In the genomic region with DNA sequence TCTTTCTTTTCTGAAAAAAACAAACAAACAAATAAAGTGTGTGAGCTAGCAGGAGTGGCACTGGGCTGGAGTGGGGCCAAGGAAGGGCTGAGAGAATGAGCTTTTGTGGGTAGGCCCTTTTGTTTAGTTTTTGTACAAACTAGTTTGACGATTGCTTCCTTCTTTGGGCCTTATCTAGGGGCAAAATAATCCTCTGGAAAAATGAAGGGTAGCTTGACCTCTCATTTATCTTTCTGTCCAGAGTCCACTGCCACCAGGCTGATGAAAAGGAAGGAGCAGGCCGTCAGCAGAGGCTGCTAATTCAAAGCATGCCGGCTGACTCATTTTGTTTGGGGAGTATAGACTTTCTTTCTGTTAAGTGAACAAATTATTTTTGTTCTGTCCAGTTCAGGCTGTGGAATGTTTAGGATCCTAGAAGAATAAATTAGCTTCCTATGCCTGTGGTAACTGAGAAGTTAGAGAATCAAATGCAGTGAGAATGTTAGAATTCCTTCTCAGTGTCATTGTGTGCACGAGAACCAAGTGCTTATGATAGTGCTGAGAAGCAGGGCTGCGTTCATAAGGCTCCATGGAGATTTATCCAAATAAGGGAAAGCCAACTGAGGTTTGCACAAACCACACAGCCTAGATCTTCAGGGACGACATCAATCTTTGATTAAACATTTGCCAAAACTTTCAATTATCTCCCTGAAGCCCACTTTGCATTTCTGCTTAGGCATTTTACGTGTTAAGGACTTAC, we compare ENCODE assay signal across 9 mouse cellular contexts.
DNase-seq lines count a peak whose midpoint lies in the region; ATAC-seq and TF ChIP-seq lines count a peak whose summit lies in the region.
"Had no signal": no experiment of that assay in that cellular context is flagged by ENCODE, and none has a peak within 500 bp of the region (broad histone marks: within the 10 kb centered on the region; RNA-seq: fewer than 3 reads in every experiment).

No protein-coding gene starts in this region.

- no peak for TF ChIP-seq CTCF in kidney, postnatal 0 days (IDR thresholded peaks at IDR 0.05; ENCODE audit: low read depth)
- no peak for TF ChIP-seq CTCF in liver, postnatal 0 days (IDR thresholded peaks at IDR 0.05; ENCODE audit: low read depth)

- H3K4me1 ChIP-seq in neural tube, embryonic 15.5 days, result no peaks in the 10 kb centered on the region
- H3K4me1 ChIP-seq in kidney, postnatal 0 days (replicated peaks; ENCODE audit: insufficient read depth, low read length), result no peaks in the 10 kb centered on the region
- peaks cover 8% of the 10 kb centered on the region; the same call in 1 of the 2 replicates for H3K4me1 ChIP-seq in stomach, embryonic 14.5 days (ENCODE audit: control insufficient read depth, insufficient read depth, low read length)
- no peaks in the 10 kb centered on the region for H3K4me1 ChIP-seq in liver, embryonic 11.5 days (replicated peaks; ENCODE audit: control insufficient read depth, insufficient read depth, low read length)
- H3K4me1 ChIP-seq in liver, postnatal 0 days (ENCODE audit: insufficient read depth), result no peaks in the 10 kb centered on the region
- H3K4me1 ChIP-seq: liver, embryonic 13.5 days had no signal

- H3K9me3 ChIP-seq in neural tube, embryonic 15.5 days (replicated peaks), result no peaks in the 10 kb centered on the region
- H3K9me3 ChIP-seq in kidney, postnatal 0 days (replicated peaks; ENCODE audit: low read length), result no peaks in the 10 kb centered on the region
- no peaks in the 10 kb centered on the region for H3K9me3 ChIP-seq in stomach, embryonic 14.5 days (ENCODE audit: control insufficient read depth, low read depth, low read length)
- no peaks in the 10 kb centered on the region for H3K9me3 ChIP-seq in liver, embryonic 11.5 days (ENCODE audit: control insufficient read depth, low read length)
- no peaks in the 10 kb centered on the region for H3K9me3 ChIP-seq in liver, postnatal 0 days (ENCODE audit: low read length)
- H3K9me3 ChIP-seq: liver, embryonic 13.5 days had no signal

- H3K36me3 ChIP-seq in neural tube, embryonic 15.5 days, result no peaks in the 10 kb centered on the region
- H3K36me3 ChIP-seq in kidney, postnatal 0 days (ENCODE audit: insufficient read depth, low read length), result no peaks in the 10 kb centered on the region
- no peaks in the 10 kb centered on the region for H3K36me3 ChIP-seq in stomach, embryonic 14.5 days (ENCODE audit: control insufficient read depth, insufficient read depth, low read length)
- no peaks in the 10 kb centered on the region for H3K36me3 ChIP-seq in liver, embryonic 11.5 days (ENCODE audit: control insufficient read depth, insufficient read depth, low read length)
- H3K36me3 ChIP-seq in liver, postnatal 0 days (replicated peaks; ENCODE audit: insufficient read depth, low read length), result no peaks in the 10 kb centered on the region
- H3K36me3 ChIP-seq: liver, embryonic 13.5 days had no signal

- TF ChIP-seq EP300 in liver, postnatal 0 days (IDR thresholded peaks at IDR 0.05; ENCODE audit: low read depth), result no peak

- no peak overlapping the region for H3K4me3 ChIP-seq in neural tube, embryonic 15.5 days (replicated peaks)
- H3K4me3 ChIP-seq in kidney, postnatal 0 days (replicated peaks; ENCODE audit: low read depth, low read length), result no peak overlapping the region
- no peak overlapping the region for H3K4me3 ChIP-seq in stomach, embryonic 14.5 days (ENCODE audit: low read depth, low read length)
- H3K4me3 ChIP-seq in liver, embryonic 11.5 days (ENCODE audit: low read depth, low read length), result no peak overlapping the region
- no peak overlapping the region for H3K4me3 ChIP-seq in liver, postnatal 0 days (ENCODE audit: low read depth, low read length)
- H3K4me3 ChIP-seq: liver, embryonic 13.5 days had no signal

- H3K27ac ChIP-seq in neural tube, embryonic 15.5 days (replicated peaks), result no peak overlapping the region
- H3K27ac ChIP-seq in kidney, postnatal 0 days, result 0 out of 2 replicates have a peak overlapping the region, but pooled peaks have one; percentile 28
- peak overlapping the region; percentile 73 for H3K27ac ChIP-seq in stomach, embryonic 14.5 days (ENCODE audit: low read length)
- no peak overlapping the region for H3K27ac ChIP-seq in liver, embryonic 11.5 days (ENCODE audit: low read depth, low read length)
- H3K27ac ChIP-seq in liver, postnatal 0 days (ENCODE audit: low read depth), result no peak overlapping the region
- H3K27ac ChIP-seq: liver, embryonic 13.5 days had no signal

- DNase-seq in adrenal gland, postnatal 10 days, result peak; percentile 48
- no peak for DNase-seq in adrenal gland, postnatal 4 days (ENCODE audit: low spot score in 2 of 2)
- peak; percentile 23 for DNase-seq in neural tube, embryonic 10.5 days (ENCODE audit: extremely low spot score, low spot score)
- peak; percentile 52 for DNase-seq in kidney, postnatal 0 days (ENCODE audit: low spot score)
- no peak for DNase-seq in liver, embryonic 11.5 days (ENCODE audit: low spot score)
- DNase-seq in liver, postnatal 0 days, result no peak
- DNase-seq: liver, embryonic 13.5 days had no signal

- no peak for ATAC-seq in neural tube, embryonic 15.5 days (ENCODE audit: low FRiP score)
- ATAC-seq in kidney, postnatal 0 days (replicated peaks; ENCODE audit: low FRiP score, low read depth), result no peak
- ATAC-seq in stomach, embryonic 14.5 days (ENCODE audit: insufficient number of reproducible peaks, insufficient read depth, low FRiP score, low read depth), result peak; percentile 71
- no peak; the same call in 1 of the 2 replicates for ATAC-seq in liver, embryonic 11.5 days (replicated peaks; ENCODE audit: low FRiP score)
- no peak for ATAC-seq in liver, postnatal 0 days

- no peak overlapping the region for H3K4me2 ChIP-seq in neural tube, embryonic 15.5 days
- no peak overlapping the region for H3K4me2 ChIP-seq in kidney, postnatal 0 days (ENCODE audit: low read length)
- H3K4me2 ChIP-seq in stomach, embryonic 14.5 days (replicated peaks; ENCODE audit: low read depth, low read length), result no peak overlapping the region
- H3K4me2 ChIP-seq in liver, embryonic 11.5 days, result no peak overlapping the region
- H3K4me2 ChIP-seq in liver, postnatal 0 days (ENCODE audit: low read depth, low read length), result no peak overlapping the region
- H3K4me2 ChIP-seq: liver, embryonic 13.5 days had no signal

- H3K9ac ChIP-seq in neural tube, embryonic 15.5 days (replicated peaks), result no peak overlapping the region
- H3K9ac ChIP-seq in kidney, postnatal 0 days (ENCODE audit: low read depth, low read length), result no peak overlapping the region
- no peak overlapping the region for H3K9ac ChIP-seq in stomach, embryonic 14.5 days (replicated peaks; ENCODE audit: low read depth, low read length)
- H3K9ac ChIP-seq in liver, embryonic 11.5 days (ENCODE audit: low read depth, low read length), result no peak overlapping the region
- H3K9ac ChIP-seq in liver, postnatal 0 days (replicated peaks), result no peak overlapping the region
- H3K9ac ChIP-seq: liver, embryonic 13.5 days had no signal

- 17% methylated on average over 7 of the region's 7 CpGs for WGBS in neural tube, embryonic 15.5 days
- 22% methylated on average over 7 of the region's 7 CpGs for WGBS in kidney, postnatal 0 days
- WGBS in stomach, embryonic 14.5 days, result 6% methylated on average over 7 of the region's 7 CpGs
- 30% methylated on average over 7 of the region's 7 CpGs for WGBS in liver, embryonic 11.5 days
- 29% methylated on average over 7 of the region's 7 CpGs for WGBS in liver, postnatal 0 days (ENCODE audit: insufficient replicate concordance)

- no peaks in the 10 kb centered on the region for H3K27me3 ChIP-seq in neural tube, embryonic 15.5 days (replicated peaks)
- H3K27me3 ChIP-seq in kidney, postnatal 0 days (ENCODE audit: insufficient read depth, low read length), result no peaks in the 10 kb centered on the region
- H3K27me3 ChIP-seq in stomach, embryonic 14.5 days (ENCODE audit: control insufficient read depth, insufficient read depth, low read length), result no peaks in the 10 kb centered on the region
- H3K27me3 ChIP-seq in liver, embryonic 11.5 days (replicated peaks; ENCODE audit: control insufficient read depth, insufficient read depth, low read length), result no peaks in the 10 kb centered on the region
- no peaks in the 10 kb centered on the region for H3K27me3 ChIP-seq in liver, postnatal 0 days (ENCODE audit: insufficient read depth, low read length)
- H3K27me3 ChIP-seq: liver, embryonic 13.5 days had no signal

Comparison
In these comparisons a context has a peak if more than half of its experiments do, and no peak if none do; other contexts are left out.
1. DNase-seq: peak in adrenal gland, postnatal 10 days (single experiment), neural tube, embryonic 10.5 days (single experiment) and kidney, postnatal 0 days (single experiment); none in adrenal gland, postnatal 4 days (0 of 2), liver, embryonic 11.5 days (single experiment) and liver, postnatal 0 days (single experiment).
2. H3K27ac ChIP-seq: peak in kidney, postnatal 0 days (single experiment) and stomach, embryonic 14.5 days (single experiment); none in neural tube, embryonic 15.5 days (single experiment), liver, embryonic 11.5 days (single experiment) and liver, postnatal 0 days (single experiment).